Mouse (Mus musculus): ENCODE measurements at regions not wholly inside any gene's neighbourhood (a gene's known extent, or its start where the extent isn't known, plus 50 kb on each side); places are given as distances from the start of the nearest gene placed in this dataset.
"Not testable (repeated sequence)": the region's sequence is repeated elsewhere in the genome, so short reads cannot be mapped to it uniquely, and the experiment has no call there.

DNA sequence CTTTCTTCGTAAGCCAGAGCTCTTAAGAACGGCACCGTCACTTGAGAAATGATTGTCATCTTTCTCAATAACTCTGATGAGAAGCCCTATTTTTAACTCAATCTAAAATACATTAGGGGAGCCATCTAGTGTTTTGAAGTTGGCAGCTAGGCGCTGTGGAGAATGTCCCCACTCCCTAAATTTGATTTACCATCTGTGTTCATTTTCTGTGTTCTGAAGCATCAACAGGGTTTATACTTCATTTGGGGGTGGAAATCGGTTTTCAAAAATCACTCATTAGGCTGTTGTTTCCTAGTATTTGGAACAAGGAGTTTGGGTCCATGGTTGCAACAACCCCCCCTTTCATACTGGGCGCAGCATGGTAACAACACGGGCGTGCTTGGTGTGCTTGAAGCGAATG lies 97.1 kb upstream of the Ipo5 start:
- no peak overlapping the region for H3ac ChIP-seq (ENCODE audit: control insufficient read depth, insufficient read length, low read depth)
- no peaks in the 10 kb centered on the region for H3K79me3 ChIP-seq (ENCODE audit: low read depth)
- no peaks in the 10 kb centered on the region for H3K36me3 ChIP-seq (ENCODE audit: control insufficient read depth, insufficient read depth)
- H3K4me3 ChIP-seq (ENCODE audit: insufficient read depth, poor library complexity, severe bottlenecking): no peak overlapping the region
- TF ChIP-seq CTCF (IDR thresholded peaks at IDR 0.05; ENCODE audit: control insufficient read depth, insufficient read depth, insufficient read length) (no peak), FOSL1 (IDR thresholded peaks at IDR 0.05; ENCODE audit: insufficient read depth, low read length, poor library complexity, severe bottlenecking) (no peak), MAX (IDR thresholded peaks at IDR 0.05) (no peak), USF1 (IDR thresholded peaks at IDR 0.05; ENCODE audit: low read depth) (no peak)
- H3K27me3 ChIP-seq (ENCODE audit: control insufficient read depth, insufficient read depth, insufficient read length): no peaks in the 10 kb centered on the region
- no peaks in the 10 kb centered on the region for H3K79me2 ChIP-seq (ENCODE audit: control insufficient read depth, insufficient read depth)

- not testable (repeated sequence) for H3K36me3 ChIP-seq (ENCODE audit: control insufficient read depth, insufficient read depth); H3K79me2 ChIP-seq (ENCODE audit: control insufficient read depth, insufficient read depth); H3K27me3 ChIP-seq (ENCODE audit: control insufficient read depth, insufficient read depth, insufficient read length); H3ac ChIP-seq (ENCODE audit: control insufficient read depth, insufficient read length, low read depth); H3K79me3 ChIP-seq (ENCODE audit: low read depth); H3K4me3 ChIP-seq (ENCODE audit: insufficient read depth, poor library complexity, severe bottlenecking)
Measured at GRCm38 (mm10) chr14:120815126-120815525, 95.9 kb upstream of the Ipo5 start.

DNA sequence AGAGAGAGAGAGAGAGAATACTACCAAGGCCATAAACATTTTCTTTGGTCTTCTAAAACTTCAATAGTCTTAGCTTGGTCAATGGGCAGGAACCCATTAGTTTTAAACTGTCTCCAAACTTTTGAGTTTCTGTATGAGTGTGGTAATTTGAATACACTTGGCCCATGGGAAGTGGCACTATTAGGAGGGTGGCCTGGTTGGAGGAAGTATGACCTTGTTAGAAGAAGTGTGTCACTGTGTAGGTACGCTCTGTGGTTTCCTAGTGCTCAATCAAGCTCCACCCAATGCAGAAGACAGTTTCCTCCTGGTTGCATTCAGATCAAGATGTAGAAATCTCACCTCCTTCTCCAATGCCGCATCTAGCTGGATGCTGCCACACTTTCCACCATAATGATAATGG lies 94.5 kb upstream of the Ipo5 start:
- H3K4me3 ChIP-seq (ENCODE audit: insufficient read depth, poor library complexity, severe bottlenecking): no peak overlapping the region
- H3K79me3 ChIP-seq (ENCODE audit: low read depth): no peaks in the 10 kb centered on the region
- TF ChIP-seq MAX (IDR thresholded peaks at IDR 0.05) (no peak), CTCF (IDR thresholded peaks at IDR 0.05; ENCODE audit: control insufficient read depth, insufficient read depth, insufficient read length) (no peak), MYOG (IDR thresholded peaks at IDR 0.05; ENCODE audit: control insufficient read depth, extremely low read depth, insufficient read length) (no peak), MYOD1 (IDR thresholded peaks at IDR 0.05; ENCODE audit: control insufficient read depth, insufficient read length, low read depth) (no peak), FOSL1 (IDR thresholded peaks at IDR 0.05; ENCODE audit: insufficient read depth, low read length, poor library complexity, severe bottlenecking) (no peak), CEBPB (IDR thresholded peaks at IDR 0.05; ENCODE audit: low read depth) (no peak), USF1 (IDR thresholded peaks at IDR 0.05; ENCODE audit: low read depth) (no peak)
- H3K36me3 ChIP-seq (ENCODE audit: control insufficient read depth, insufficient read depth): no peaks in the 10 kb centered on the region
- no peaks in the 10 kb centered on the region for H3K79me2 ChIP-seq (ENCODE audit: control insufficient read depth, insufficient read depth)
- no peak overlapping the region for H3ac ChIP-seq (ENCODE audit: control insufficient read depth, insufficient read length, low read depth)
- H3K27me3 ChIP-seq (ENCODE audit: control insufficient read depth, insufficient read depth, insufficient read length): no peaks in the 10 kb centered on the region

- Histone ChIP-seq H3K79me2 (ENCODE audit: control insufficient read depth, insufficient read depth) (no peaks in the 10 kb centered on the region), H3K79me3 (ENCODE audit: low read depth) (no peaks in the 10 kb centered on the region), H3K36me3 (ENCODE audit: control insufficient read depth, insufficient read depth) (no peaks in the 10 kb centered on the region), H3K27me3 (ENCODE audit: control insufficient read depth, insufficient read depth, insufficient read length) (no peaks in the 10 kb centered on the region), H3K4me3 (ENCODE audit: insufficient read depth, poor library complexity, severe bottlenecking) (no peak overlapping the region), H3ac (ENCODE audit: control insufficient read depth, insufficient read length, low read depth) (no peak overlapping the region)
- TF ChIP-seq MAX (IDR thresholded peaks at IDR 0.05) (no peak), MYOG (IDR thresholded peaks at IDR 0.05; ENCODE audit: control insufficient read depth, extremely low read depth, insufficient read length) (no peak), FOSL1 (IDR thresholded peaks at IDR 0.05; ENCODE audit: insufficient read depth, low read length, poor library complexity, severe bottlenecking) (no peak), USF1 (IDR thresholded peaks at IDR 0.05; ENCODE audit: low read depth) (no peak), CEBPB (IDR thresholded peaks at IDR 0.05; ENCODE audit: low read depth) (no peak), CTCF (IDR thresholded peaks at IDR 0.05; ENCODE audit: control insufficient read depth, insufficient read depth, insufficient read length) (no peak), MYOD1 (IDR thresholded peaks at IDR 0.05; ENCODE audit: control insufficient read depth, insufficient read length, low read depth) (no peak)
Measured at GRCm38 (mm10) chr14:120826187-120826586, 84.8 kb upstream of the Ipo5 start.

DNA sequence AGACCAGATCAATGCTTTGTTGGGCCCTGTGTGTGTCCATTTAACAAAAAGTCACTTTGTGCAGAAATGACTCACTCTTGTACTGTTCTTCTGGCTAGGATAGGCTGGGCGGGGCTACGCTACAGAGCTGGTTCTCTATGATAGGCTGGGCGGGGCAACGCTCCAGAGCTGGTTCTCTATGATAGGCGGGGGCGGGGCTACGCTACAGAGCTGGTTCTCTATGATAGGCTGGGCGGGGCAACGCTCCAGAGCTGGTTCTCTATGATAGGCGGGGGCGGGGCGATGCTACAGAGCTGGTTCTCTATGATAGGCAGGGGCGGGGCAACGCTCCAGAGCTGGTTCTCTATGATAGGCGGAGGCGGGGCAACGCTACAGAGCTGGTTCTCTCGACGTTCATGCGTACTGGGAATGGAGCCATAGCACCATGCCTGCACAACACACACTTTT lies 80.6 kb upstream of the Ipo5 start:
- not testable (repeated sequence) for H3K79me3 ChIP-seq (ENCODE audit: low read depth)

GRCm38 (mm10) chr14:120831397-120831796 lies 79.6 kb upstream of the Ipo5 start:
- Histone ChIP-seq H3K27me3 (ENCODE audit: control insufficient read depth, insufficient read depth, insufficient read length) (no peaks in the 10 kb centered on the region), H3K36me3 (ENCODE audit: control insufficient read depth, insufficient read depth) (no peaks in the 10 kb centered on the region), H3K79me2 (ENCODE audit: control insufficient read depth, insufficient read depth) (no peaks in the 10 kb centered on the region), H3K4me3 (ENCODE audit: insufficient read depth, poor library complexity, severe bottlenecking) (no peak overlapping the region), H3ac (ENCODE audit: control insufficient read depth, insufficient read length, low read depth) (no peak overlapping the region), H3K79me3 (ENCODE audit: low read depth) (no peaks in the 10 kb centered on the region)
- TF ChIP-seq MYOG (IDR thresholded peaks at IDR 0.05; ENCODE audit: control insufficient read depth, extremely low read depth, insufficient read length) (no peak), CEBPB (IDR thresholded peaks at IDR 0.05; ENCODE audit: low read depth) (no peak), MAX (IDR thresholded peaks at IDR 0.05) (no peak), CTCF (IDR thresholded peaks at IDR 0.05; ENCODE audit: control insufficient read depth, insufficient read depth, insufficient read length) (no peak)

More for the DNA sequence above, 80.6 kb upstream of the Ipo5 start:
- not testable (repeated sequence) for H3ac ChIP-seq (ENCODE audit: control insufficient read depth, insufficient read length, low read depth); H3K4me3 ChIP-seq (ENCODE audit: insufficient read depth, poor library complexity, severe bottlenecking); H3K27me3 ChIP-seq (ENCODE audit: control insufficient read depth, insufficient read depth, insufficient read length); H3K36me3 ChIP-seq (ENCODE audit: control insufficient read depth, insufficient read depth); H3K79me2 ChIP-seq (ENCODE audit: control insufficient read depth, insufficient read depth)

Measured in C2C12 (cell line).